Mouse (Mus musculus) urinary bladder, postnatal 25 days (tissue): Measurements from ENCODE around the gene Cttnbp2nl.

ENCODE experiments used
- DNase-seq: peaks from one replicate; pipeline ENCODE4 v3.0.0; 2022; ENCODE audit warnings: low spot score

The Cttnbp2nl gene

DNA sequence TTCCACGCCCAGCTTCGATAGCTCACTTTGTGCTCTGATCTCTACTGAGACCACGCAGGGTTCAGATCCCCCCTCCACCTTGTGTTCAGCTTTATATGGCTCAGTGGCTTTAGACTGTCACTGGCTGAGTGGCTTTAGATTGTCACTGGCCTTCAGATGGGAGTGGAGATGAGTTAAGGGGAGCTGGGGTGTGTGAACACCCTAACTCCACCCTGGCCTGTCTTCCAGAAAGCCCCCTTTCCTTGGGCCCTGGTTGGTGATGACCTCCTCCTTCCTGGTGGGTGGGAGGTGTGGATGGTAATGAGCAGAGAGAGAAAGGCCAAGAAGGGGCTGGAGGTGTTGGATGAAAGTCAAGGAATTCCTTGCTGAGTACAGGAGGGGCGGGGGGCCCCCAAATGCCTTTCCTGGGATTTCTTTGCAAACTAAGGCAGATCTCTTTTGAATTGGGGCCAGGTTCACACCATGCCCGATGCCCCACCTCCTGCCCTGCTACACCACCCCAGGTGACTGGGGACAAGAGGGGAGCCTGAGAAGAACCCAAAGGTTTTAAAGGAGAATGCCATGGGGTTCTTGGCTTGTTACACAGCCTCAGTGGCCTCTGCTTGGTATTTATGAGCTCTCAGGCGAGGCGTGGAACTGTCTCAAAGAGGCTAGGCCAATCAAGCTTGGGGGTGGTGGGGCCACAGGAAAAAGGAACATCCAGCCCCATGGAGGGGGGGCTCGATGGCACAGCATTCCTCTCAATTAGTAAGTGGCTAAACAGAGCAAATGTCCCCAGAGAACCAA, 87.7 kb downstream of the Cttnbp2nl start:
- no peak for DNase-seq

DNA sequence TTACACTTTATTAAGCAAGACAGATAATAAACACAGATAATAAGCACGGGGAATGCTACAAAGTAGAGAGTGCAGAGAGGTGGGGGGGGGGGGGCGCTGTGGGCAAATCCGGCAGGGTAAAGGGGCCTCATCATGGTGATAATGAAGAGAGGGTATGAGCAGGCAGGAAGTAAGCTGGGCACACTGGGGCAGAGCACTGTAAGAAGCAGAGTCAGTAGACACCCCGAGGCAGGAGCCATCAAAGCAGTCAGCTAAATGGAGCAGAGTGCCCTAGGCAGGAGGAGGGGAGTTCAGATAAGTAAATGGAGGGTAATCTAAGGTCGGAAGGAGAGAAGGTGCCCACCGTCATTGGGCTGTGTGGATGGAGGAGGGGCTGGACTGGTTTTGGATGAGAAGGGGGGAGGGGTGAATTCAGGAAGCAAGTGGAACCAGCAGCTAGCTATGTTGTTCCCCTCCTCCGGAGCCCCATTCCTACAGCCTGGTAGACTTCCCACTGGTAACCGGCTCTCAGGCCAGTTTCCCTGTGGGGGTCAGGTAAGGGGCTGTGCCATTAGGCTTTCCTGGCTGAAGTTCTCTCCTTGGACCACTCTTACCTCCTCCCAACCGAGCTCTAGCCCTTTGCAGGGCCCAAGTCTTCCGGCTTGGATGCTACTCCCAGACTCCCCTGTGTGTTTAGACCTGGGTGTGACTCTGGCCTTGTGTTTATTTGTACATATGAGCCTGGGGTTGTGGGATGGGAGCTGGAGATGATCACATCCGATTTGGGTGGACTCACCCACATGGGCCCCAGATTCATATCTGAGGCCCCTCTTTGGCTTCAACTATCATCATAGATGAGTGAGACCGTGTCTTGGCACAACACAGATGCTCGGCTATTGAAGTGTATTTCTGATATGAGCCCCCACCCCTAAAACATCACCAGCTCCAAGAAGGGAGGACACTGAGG, 89.3 kb downstream of the Cttnbp2nl start:
- no peak for DNase-seq

DNA sequence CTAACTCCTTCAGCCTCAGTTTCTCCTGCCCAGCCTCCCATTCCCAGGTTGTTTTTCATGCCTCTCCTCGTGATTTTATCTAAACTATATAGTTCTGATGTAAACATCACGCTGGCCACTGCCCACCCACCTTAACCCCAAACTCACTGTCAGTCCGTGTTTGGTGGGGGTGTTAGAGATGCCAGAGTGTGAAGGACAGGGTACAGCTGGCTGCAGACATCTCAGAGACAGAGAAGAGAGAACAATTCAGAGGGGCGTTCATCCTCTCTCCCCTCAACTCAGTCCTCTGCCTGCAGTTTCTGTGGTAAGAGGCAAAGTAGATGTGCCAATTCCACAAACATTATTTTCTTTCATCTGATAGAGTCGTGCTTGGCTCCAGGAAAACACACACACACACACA, 90.1 kb downstream of the Cttnbp2nl start:
- DNase-seq: no peak

DNA sequence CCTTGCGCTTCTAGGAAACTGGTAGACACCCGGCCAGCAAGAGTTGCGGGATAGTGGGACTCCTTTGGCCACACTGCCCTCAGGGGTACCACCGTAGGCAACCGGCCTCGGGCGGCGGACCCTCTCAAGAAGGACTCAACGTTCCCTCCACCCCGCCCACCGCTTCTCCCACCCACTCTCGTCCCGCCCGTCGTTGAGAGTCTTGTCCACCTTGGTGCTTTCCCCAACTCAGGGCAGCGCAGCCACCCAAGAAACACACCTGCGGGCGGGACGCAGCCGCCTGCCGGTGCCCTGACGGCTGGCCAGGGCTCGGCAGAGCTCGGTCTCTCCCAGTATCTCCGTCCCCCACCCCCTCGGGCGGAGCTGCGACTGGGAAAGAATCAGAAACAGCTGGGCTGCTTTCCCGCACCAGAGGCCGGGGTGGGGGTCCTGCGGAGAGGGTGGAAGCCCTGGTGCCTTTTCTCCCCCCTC, 90.8 kb downstream of the Cttnbp2nl start:
- DNase-seq: no peak

DNA sequence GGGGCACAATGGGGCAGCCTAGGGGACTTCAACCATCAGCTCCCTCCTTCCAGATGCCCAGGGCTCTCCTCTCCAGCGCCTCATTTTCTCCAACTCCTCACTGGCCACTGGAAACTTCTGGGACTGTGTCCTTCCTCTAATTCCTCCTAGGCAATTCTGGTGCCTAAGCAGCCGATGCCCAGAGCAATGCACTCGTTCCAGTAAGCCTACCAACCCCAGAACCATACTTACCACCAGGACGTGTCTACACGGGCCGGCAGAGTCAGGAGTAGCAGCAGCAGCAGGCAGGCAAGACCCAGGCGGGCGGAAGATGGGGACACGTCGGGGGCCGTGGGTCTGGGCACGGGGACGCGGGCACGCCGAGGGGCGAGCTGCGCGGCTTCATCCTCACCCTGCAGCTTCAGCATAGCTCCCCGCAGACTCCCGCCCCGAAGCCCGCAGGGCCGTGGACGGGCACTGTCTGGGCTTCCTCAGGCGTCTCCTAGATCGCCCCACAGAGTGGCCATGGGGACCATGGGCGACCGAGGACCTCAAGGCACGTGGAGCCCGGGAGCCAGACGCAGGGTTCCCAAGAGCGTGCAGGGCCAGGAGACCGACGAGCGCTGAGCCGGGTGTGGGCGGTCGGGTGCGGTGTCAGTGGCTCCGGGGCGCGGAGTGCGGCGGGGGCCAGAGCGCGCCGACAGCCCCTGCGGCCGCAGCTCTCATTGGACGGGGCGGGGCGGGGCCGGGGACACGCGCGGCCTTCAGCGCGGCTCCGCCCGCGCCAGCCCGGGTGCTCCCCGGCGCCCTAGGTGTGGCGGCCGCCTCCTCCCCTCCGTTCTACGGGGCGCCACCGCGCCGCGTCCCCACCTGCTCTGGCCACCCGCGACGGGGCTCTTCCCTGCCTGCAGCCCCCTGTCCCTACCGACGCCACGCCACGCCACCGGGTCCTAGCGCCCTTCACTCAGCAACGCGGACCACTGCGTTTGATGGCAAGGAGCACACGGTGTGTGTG, 91.6 kb downstream of the Cttnbp2nl start, which contains the start of gene Wnt2b:
Gene Wnt2b, minus strand, starts transcription at position 856 of the 994 bp plus-strand sequence.
- no peak for DNase-seq

DNA sequence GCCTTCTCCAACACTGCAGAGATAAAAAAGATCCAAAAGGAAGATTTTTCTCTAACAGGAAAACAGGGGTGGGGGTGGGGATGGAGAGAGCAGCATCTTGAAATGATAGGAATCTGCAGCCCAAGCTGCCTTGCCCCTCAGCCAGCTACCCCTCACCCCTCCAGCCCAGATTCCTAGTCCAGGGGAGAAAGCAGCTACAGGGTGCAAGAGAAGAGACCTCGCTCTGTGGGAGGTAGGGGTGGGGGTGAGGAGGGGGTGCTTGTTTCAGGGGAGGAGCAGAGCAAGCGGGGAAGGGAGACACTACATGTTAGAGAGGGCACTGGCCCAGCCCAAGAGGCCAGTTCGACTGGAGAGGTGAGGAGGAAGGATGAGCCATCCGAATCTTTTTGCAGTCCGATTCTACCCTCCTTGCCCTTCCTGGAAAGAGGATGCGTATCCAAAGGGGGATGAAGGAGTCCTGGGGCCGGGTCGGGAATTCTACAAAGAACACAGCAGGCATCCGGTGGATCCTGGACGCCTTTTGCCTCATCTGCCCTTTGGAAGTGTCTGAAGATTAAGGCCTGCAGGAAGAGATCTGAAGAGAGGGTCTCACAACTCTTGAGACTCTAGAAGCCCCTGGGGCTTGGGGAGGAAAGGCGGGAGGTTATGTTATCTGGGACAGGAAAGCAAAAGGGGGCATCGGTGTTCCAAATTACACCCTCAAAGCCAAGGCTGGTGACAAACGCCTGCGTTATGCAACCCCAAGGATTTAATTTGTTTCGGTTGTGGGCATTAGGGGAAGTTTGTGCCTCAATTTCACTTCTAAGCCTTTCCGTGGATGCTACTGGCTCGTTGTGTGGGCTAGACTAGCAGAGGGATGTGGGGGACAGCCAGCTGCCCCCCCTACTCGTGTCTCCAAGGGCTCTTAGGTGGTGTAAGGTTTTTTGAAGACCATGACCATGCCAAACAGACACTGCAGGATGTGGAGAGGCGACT, 92.6 kb downstream of the Cttnbp2nl start:
- DNase-seq: no peak

DNA sequence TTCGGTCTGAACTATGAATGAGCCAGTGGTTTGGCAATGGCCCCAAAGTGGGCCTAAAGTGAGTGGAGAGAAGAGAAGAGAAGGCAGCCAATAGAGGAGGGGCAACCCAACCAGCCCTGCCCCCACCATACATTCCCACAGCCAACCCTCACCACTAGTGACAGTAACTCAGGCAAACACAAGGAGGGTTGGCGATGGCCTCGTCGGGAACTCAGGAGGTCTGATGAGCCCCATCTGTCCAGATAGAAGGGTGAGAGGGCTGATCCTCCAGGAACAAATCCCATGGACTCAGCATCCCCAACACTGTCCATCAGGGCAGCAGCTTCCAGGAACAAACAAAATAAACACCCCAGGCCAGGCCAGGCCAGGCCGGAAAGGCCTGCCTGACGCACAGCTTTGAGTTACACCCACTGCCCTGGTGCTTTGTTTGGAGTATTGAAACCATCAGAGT, 96.8 kb downstream of the Cttnbp2nl start:
- DNase-seq: no peak

DNA sequence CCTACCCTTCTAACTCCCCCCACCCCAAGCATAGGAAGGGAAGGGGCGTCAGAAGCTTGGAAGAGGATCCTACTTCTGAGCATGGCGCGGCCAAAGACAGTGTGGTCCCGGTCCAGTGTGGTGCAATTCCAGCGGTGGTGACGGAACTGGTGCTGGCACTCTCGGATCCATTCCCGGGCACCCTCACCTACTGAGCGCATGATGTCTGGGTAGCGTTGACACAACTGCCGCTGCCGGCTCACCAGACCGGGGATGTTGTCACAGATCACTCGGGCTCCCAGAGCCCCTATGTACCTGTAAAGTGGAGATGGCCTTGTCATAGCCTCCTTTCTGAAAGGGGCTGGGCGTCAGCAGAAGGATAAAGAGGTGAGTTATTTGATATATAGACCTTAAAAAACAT, 98.4 kb downstream of the Cttnbp2nl start:
- DNase-seq: no peak

DNA sequence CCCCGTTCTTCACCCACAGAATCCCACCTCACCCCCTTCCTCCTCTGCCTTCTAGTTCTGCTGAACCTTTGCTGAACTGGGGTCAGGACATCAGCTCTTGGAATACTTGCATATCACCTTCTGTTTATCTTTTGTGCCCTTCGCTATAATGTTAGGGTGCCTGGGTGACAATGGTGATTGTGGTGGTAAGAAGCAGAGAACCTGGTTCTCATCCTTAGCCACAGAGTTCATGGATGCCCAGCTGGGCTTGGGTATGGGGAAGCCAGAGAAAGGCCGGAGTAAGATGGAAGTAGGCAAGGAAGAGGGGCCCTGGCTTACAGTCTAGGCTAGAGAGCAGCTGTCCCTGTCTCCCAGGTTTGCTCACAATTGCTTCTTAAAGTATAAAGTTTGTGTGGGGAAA, 98.8 kb downstream of the Cttnbp2nl start:
- no peak for DNase-seq

DNA sequence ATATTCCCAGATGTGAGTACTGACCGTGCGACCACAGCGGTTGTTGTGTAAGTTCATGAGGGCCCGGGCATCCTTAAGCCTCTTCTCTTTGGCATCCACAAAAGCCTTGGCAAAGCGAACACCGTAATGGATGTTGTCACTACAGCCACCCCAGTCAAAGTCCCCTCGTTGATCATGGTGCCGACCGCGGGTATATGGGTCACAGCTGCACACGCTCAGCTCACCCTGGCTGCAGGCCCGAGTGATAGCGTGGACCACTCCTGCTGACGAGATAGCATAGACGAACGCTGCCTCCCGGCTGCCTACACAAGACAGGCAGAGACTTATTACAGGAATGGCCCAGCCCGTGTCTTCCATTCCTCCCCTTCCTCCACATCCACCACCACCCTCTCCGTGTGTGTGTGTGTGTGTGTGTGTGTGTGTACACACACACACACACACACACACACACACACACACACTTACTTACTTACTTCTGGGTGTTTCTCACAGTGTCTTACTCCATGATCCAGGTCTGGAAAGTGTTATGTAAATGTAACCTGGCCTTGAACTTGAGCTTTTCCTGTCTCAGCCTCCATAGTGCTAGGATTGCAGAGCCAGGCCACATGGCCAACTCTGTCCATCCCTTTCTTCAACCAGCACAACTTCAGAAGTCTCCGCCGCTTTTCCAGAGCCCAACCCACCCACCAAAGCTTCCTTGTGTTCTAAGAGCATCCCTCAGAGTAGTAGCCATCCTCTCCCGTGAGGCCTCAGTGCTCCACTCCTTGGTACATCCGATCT, 99.9 kb downstream of the Cttnbp2nl start:
- DNase-seq: no peak
